Mouse (Mus musculus) right cerebral cortex, postnatal 14 days (tissue): ENCODE results near the gene Fam19a2.

Source experiments
- DNase-seq: peaks from one replicate; pipeline ENCODE4 v3.0.0; 2022

Gene Fam19a2

DNA sequence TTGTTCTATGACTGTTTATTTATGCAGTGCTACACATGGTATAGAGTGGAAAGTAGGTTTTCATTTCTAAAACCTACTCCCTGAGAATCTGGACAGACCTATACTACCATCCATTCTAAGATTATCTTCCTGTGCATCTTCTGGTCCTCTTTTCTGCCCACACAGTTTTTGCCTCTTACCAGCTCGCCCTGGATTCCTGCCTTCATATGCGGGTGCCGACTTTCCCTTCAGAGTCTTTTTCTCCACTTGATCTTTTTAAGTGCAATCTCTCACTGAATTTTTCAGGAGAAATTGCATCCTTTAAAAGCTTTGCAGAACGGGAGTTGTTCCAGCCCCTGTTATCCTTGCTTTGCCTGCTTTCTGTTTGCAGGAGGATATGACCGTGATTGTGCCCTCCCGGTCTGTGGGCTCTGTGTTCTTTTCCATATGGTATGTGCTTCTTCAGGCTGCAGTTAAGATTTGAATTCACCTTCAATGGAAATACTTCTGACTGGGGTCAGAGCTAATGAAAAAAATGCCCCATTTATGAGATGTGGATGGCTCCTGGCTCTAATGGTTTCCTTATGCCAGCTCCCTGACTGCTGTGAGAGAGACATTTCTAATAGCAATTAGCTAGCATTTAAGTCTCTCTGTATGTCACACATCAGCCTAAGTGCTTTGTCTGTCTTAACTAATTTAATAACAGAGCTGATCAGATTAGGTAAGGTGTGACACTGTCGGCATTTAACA is 308.7 kb downstream of the Fam19a2 start:
- no peak for DNase-seq

DNA sequence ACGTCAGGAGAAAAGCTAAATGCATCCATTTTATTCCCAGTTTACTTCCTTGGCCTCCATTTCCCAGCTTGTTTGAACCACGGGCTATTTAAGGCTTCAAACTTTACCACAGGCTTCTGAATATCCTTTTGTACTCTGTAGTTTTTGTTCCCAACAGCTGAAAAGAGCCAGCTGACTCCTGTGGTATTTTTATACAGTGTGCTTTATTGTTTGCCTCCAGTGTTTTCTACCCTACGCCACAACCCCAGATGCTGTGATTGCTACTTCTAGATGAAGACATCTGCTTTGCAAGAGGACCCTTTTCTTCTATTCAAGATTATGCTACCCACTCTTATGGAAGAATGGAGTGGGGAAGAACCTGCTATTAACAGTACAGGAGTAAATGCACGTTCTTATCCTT is 314.0 kb downstream of the Fam19a2 start:
- no peak for DNase-seq

DNA sequence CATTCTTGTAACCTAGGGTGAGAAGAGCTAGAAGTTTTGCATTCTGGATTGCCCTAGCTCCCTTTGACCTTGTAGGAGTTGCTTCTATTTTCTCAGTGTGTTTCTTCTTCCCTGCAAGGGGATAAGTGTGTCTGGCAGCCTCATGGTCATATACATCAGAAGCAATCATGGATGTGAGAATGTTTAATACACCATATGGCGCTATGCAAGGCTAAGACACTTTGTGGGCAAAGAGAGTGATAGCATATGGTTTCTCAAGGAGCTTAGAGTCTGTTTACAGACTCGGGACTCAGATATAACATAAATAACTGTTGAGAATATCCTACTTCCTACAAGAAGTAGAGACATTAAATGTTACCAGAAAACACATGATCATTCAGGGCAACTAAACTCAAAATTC is 315.2 kb downstream of the Fam19a2 start:
- DNase-seq, result no peak

DNA sequence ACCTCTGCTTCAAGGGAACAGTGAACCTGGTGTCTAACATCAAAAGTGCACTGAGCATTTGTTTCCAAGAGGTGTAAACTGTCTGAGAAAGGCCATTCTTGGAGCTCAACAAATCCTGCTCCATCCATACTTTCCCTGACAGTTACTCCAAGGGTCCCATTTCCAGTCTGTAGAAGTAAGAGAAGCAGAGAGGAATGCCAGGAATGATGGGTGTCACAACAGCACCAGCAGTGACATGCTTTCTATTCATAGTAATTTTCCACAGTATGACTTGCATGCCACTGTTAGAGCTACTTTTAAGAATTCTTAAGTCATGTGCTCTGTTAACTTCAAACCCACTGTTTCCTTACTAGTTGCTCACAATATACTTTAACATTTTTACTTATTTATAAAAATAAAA is 331.2 kb downstream of the Fam19a2 start:
- no peak for DNase-seq

DNA sequence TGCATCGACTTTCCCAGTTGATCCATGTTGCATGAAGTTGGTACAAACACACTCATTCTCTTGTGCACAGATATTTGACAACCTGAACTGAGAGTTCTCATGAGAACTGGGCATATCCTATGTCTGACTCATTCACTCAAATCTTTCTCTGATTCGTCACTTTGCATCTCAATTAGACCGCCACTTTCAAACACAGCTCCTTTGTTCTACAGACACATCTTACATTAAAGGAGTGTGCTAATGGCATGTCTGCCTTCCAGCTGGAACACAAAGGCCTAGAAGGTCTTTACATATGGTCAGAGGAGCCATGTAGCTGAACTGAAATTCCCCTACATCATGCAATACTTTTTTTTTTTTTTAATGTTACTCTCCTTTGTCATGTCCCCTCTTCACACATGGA is 333.3 kb downstream of the Fam19a2 start:
- no peak for DNase-seq

DNA sequence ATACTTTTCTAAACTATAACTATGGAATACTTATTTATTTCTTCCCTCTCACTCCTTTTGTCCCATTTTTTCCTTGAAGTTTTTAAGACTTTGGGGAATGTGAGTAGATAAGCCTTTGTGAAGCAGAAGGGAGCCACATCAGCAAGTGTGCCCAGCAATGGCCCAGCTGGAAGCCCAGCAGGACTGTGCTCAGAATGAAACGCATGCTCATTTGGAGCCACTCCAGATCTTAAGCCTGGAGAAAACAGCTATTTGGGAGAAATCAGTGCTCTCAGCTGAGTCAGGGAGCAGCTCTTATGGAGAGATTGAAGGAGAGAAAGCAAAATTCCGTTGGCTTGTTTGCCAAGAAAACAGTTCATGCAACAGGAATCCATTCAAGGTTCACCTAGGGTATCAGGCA is 341.9 kb downstream of the Fam19a2 start:
- no peak for DNase-seq

DNA sequence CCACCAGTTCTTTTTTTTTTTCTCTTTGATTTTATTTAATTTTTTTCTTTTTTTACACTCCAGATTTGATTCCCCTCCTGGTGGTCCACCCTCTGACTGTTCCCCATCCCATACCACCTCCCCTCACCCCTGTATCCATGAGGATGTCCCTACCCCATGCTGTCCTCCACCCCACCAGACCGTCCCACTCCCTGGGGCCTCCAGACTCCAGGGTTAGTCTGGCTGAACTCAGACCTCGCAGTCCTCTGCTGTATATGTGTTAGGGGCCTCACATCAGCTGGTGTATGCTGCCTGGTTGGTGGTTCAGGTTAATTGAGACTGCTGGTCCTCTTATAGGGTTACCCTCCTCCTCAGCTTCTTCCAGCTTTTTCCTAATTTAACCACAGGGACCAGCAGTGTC is 362.9 kb downstream of the Fam19a2 start:
- DNase-seq, result no peak

DNA sequence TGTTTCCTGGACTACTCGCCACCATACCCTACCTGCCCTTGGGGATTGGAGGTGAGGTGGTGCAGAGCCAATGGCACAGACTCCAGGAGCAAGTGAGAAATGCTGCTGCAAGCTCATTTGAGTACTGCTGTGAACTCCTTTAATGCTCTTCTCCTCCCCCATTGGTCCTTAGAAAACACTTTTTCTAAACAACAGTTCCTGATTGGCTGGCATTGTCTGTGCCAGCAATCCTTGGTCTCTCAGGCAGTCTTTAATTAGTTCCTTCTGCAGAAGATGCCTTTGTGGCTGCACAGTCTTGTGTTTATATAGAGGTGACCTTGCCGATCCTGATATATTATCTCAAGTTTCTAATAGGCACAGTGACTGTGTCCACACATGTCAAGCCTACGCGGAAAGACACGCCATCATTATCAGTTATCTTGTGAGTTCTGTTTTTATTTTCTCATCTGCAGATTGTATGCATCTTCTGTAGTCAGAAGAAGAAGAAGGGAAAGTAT is 365.5 kb downstream of the Fam19a2 start:
- DNase-seq, result no peak

DNA sequence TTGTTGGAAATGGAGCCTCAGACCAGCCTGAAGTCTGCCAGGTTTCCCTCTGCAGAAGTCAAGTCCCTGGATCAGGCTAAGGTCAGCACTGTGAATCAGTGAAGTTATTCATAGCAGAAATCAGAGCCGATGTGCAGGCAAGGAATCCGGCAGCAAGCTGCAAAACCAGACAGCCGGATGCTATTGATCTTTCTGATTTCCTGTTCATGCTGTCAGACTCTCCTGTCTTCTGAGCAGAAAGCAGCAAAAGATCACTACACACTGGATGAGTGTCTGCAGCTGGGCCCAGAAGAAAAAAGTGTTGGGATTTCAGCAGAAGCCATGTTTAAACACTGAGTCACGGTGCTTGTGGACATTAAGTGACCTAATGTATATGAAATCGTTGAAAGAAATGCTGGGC is 368.2 kb downstream of the Fam19a2 start:
- no peak for DNase-seq

DNA sequence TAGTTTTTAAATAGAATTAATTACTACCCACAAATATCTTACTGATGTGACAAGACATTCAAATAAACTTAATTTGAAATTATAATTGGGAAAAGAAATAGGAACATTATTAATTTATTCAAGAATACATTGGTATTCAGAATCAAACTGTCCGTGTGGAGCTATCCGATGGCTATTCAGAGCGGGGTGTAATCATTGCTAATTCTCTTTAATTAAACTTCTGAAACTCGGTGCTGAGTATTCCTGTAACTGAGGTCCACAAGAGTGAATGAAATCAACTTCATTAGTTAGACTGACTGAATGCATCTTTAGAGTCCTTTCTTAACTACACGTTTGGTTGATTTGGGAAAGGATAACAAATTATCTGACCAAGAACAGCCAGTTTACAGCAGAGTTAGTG is 372.9 kb downstream of the Fam19a2 start:
- DNase-seq, result no peak

DNA sequence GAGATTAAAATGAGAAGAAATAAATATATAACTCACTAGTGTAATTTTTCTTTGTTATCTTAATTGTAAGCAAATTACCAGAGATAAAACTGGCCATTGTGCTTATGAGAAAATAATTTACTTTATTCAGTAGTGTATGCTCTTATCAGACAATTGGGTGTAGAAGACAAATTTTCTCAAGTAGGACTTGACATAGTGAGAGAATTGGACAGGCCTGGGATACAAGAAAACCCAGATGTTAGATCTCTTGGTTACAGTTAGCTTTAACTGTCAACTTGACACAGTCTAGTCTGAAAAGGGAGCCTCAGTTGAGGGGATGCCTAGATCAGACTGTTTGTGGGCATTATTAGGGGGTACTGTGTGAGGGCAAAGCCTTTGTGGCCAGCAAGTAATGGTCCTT is 373.7 kb downstream of the Fam19a2 start:
- no peak for DNase-seq

DNA sequence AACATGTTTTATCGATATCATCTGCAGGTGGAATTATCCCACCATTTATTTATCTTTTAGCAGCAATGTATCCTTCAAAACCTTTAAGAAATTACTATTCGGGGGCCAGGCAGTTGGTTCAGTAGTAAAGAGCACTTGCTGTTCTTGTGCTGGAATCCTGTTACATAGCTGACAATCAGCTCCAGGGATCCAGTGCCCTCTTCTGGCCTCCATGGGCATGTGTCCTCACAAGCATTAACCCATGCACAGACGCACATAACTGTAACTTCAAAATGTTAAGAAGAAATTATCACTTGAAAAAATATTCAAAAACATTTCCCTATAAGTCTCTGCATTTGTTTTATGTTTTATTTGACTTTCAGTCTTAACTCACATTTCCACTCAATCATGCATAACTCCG is 381.8 kb downstream of the Fam19a2 start:
- DNase-seq, result no peak

DNA sequence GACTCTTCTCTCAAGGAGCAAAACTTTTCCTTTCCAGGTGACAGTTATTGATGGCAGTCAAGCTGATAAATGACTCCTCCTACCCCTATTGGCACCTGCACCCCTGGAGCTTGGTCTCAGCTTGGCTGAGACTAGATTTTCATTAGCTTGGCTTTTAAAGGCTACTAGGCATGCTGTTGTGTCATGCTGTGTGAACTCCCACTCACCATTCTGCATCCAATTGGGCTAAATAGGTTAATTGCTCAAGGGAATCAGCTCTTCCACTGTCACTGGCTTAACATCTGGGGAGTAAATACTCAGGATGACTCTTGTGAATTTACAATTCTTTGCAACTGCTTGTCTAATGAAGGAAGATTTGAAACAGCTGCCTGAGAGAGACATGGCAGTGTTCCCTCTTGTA is 407.4 kb downstream of the Fam19a2 start:
- no peak for DNase-seq

DNA sequence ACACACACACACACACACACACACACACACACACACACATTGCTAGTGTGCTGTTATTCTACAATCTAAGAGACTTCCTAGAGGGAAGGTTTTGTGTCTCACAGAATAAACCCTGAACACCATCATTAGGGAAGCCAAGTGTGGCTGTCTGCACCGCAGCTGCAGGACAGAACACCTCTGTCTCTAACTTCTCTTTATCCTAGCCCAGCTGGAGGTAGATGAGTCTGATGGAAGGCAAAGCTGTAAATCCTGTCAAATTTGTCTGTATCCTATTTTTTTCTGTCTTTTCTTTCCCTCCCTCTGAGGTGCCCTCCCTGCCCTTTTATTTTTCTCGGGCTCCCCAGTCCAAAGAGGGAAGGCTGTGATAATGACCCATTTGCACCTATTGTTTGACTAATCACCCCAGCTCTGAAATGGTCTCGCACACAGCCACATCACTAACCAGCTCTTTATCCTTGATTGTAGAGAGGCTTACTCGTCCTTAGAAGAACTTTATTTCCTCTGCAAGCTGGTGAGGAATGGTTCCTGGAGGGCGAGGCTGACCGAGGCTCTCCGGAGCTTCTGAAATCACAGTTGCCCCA is 414.6 kb downstream of the Fam19a2 start:
- DNase-seq, result no peak

DNA sequence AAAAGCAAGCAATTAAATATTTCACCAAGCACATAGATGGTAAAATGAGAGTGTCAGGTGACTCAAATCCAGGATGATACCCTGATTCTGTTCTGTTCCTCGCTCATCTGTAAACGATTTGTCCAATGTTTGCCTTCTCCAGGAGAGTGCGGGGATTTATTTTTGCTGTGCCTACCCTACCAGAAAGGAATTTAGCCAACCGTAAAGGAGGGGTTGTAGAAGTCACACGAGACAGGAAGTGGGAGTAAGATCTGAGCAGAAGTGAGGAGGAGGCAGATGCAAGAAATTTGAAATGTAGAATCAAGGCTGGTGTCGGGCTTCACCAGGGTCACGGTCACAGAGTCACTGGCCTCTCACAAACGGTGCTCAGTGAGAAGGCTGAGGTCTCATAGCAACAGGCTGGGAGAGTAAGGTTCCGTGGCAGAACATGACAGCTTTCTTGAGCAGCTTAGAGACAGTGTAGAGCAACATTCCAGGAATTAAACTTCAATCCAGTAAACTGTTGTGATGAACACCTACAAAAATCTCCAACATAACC is 419.0 kb downstream of the Fam19a2 start:
- no peak for DNase-seq

DNA sequence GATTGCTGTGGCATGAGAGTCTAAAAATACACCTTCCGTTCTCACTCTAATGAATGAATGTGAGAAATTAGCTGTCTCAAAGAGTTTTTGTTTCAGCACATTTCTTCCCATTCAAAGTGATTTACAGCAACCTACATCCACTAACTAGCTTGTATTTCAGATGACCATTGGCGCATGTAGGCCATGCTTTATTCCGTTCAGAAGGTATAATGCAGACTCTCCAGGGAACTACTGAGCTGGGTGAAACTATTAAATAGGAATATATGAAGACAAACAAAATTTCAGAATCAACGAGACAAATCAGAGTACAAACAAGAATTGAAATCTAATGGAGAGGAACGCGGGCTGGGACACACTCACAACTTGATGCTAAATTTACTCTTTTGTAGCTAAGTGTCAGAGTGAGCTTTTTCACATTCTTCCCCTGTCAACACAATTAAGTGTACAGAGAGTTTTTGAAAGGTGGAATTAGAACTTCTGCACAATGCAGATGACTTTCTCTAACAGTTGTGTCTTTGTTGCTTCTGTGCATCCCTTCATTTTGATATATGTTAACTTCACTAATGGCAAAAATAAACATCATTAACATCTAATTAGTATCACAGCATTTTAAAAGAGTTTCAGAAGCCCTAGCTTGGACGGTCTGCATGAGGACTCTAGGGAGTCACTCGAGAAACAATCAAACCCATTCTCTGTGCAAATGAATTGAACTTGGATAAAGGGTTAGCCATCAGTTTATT is 428.6 kb downstream of the Fam19a2 start:
- DNase-seq, result no peak

DNA sequence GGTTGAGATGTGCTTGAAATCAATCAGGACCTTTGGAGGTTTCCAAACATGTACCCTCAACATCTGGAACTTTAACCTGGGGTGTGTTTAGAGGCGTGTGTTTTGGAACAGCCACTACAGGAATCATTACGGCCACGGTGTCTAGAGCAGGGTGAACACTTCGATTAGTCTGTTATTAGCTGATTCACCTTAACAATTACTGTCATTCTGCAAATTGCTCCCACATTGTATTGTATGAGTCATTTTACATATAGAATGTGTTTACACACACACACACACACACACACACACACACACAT is 429.1 kb downstream of the Fam19a2 start:
- DNase-seq, result no peak

DNA sequence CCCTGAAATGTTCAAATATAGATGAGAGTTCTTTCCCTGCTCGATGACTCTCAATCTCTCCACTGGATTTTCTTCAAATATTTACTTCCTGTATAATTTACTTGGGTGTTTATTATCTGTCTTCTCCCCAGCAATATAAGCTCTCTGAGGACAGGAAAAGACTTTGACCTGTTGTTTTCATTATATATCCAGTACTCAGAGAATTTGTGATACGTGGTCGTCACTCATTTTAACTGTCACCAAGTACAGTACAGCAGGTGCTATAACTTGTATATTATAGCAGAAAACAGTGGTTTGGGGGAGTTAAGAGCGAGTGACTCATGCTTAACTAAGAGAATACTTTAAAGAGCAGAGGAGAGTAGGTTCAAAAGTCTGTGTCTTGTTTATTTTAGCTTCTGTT is 438.8 kb downstream of the Fam19a2 start:
- DNase-seq, result no peak

DNA sequence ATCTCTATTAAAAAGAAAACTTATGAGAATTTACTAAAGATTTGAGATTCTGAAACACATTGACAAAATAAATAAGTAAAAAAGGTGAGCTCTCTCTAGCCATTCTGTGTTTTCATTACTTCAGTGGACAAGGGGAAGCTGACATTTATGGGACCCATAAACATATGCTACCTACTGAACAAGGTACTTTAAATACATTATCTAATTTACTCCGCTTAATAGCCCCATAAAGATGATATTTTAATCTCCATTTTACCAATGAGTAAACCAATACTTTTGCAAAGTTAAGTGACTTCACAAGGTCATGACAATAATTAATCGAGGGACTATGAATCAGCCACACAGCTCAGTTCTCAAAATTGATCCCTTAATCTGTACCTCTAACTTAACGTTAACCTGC is 443.2 kb downstream of the Fam19a2 start:
- no peak for DNase-seq

DNA sequence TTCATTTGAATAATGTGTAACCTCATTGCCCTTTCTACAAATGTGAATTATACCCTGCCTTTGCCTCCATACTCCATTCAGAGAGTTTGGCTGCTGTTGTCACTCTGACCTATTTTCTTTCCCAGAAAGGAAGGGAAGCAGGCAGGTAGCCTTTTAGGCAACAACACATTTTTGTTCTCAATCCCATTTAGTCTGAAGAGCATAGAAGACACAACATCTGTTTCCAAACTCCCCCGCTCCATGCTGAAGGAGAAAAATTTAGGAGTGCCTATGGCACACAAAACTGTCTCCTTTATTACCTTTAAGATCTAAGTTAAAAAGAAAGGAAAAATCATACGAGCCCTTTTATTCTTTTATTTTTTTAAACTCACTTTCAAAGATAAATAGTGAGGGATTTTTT is 446.9 kb downstream of the Fam19a2 start:
- no peak for DNase-seq

DNA sequence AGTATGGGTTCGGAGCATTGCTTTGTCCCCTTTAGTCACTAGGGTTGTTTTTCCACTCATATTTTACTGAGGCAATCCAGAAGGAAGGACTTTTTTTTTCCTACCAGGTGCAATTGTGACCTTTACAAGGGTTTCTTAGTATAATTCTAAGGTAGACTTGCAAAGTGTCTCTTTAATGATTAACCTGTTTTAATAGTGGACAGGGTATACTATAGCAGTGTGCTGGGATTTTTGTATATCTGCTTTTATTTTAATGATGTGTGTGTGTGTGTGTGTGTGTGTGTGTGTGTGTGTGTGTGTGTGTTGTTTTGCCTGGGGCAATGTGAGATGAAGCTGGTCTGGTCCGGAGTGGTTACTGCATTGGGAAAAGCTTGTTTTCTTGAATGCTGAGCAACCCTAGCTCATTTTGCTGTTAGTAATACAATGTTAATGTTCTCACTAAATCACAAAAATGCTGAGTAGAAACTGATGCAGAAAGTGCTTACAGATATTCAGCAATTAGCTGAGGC is 458.2 kb downstream of the Fam19a2 start:
- no peak for DNase-seq

DNA sequence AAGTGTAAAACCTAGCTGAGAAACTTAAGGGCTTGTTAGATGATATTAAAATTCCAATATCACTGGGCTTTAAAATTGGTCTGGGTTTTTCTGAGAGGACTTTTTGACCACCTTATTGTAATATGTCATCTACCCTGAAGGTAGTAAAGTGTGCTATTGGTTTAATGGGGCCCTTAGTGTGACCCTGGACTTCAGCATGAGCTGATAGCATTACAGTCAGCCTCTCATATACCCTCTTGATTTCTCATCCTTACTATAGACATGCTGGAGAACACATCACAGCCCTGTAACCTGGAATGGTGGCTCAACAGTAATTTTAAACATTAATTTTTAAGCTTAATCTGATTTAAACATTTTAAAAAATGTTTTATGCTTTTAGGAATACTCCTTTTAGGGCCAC is 459.8 kb downstream of the Fam19a2 start:
- DNase-seq, result no peak

DNA sequence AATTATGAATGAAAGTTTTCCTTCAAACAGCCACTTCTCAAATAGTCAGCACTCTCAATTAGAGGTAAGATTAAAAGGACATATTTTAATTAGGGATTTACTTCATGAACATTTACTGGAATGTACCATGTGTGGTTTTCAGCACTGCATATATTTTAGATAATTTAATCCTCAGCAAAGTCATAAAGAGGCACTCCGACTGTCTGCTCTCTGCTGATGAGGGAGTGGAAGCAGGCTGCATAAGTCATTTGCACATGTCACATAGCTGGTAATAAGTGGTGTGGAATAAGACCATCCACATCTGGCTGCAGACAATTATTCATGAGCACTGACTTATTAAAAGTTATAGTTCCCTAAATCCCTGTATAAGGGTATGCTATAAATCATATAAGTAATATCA is 484.5 kb downstream of the Fam19a2 start:
- no peak for DNase-seq

DNA sequence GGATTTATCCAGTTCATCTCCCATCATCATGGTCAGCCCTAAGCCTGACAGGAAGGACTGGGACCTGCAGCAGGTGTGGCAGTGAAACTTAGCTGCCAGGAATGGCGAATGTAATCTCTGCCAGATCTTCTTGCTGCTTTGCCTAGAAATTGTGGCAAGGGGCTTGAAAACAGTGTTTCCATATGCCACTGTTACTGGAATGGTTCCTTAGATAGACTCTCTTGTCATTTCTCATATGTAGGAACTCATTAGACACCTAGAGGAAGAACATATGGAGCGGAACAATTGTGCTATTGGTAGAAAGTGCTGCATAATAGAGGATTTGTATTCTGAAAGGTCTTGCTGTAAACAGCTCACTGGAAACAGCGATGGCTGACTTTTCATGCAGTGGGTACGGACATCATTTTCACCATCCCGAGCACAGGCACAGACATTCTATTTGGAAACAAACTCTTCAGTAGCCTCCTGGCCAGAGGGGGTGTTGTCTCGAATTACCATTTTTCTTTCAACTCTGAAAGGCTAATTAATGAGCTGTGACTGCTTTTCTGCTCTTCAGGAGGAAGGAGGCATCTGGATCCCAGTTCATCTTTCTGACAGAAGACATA is 488.0 kb downstream of the Fam19a2 start:
- no peak for DNase-seq
